Mouse (Mus musculus): ENCODE measurements at regions not wholly inside any gene's neighbourhood (a gene's known extent, or its start where the extent isn't known, plus 50 kb on each side); places are given as distances from the start of the nearest gene placed in this dataset.

- no peaks in the 10 kb centered on the region for H3K9me3 ChIP-seq (replicated peaks)
- no peak for ATAC-seq (replicated peaks; ENCODE audit: insufficient number of reproducible peaks, insufficient read depth, low FRiP score, low read depth)
- no peak overlapping the region for H3K9ac ChIP-seq
- H3K4me3 ChIP-seq, result no peak overlapping the region
- H3K27ac ChIP-seq, result no peak overlapping the region
- H3K4me1 ChIP-seq (replicated peaks), result peaks cover 2% of the 10 kb centered on the region; the same call in 1 of the 2 replicates
- no peak overlapping the region for H3K4me2 ChIP-seq
- no peaks in the 10 kb centered on the region for H3K36me3 ChIP-seq
- no peaks in the 10 kb centered on the region for H3K27me3 ChIP-seq
- 54% methylated on average over 2 of the region's 2 CpGs for WGBS
Measured at GRCm38 (mm10) chr14:99617374-99617773, 318.9 kb downstream of the Klf5 start.

- WGBS, result 78% methylated on average over 3 of the region's 3 CpGs
- no peaks in the 10 kb centered on the region for H3K27me3 ChIP-seq
- no peak for ATAC-seq (replicated peaks; ENCODE audit: insufficient number of reproducible peaks, insufficient read depth, low FRiP score, low read depth)
- H3K4me3 ChIP-seq, result no peak overlapping the region
- H3K9ac ChIP-seq, result no peak overlapping the region
- no peaks in the 10 kb centered on the region for H3K9me3 ChIP-seq (replicated peaks)
- no peak overlapping the region for H3K4me2 ChIP-seq
- H3K27ac ChIP-seq, result no peak overlapping the region
- peaks cover 2% of the 10 kb centered on the region; the same call in 1 of the 2 replicates for H3K4me1 ChIP-seq (replicated peaks)
- no peaks in the 10 kb centered on the region for H3K36me3 ChIP-seq
Measured at GRCm38 (mm10) chr14:99621538-99621937, 323.0 kb downstream of the Klf5 start.

- no peak overlapping the region for H3K4me2 ChIP-seq
- H3K27me3 ChIP-seq, result no peaks in the 10 kb centered on the region
- ATAC-seq (replicated peaks; ENCODE audit: insufficient number of reproducible peaks, insufficient read depth, low FRiP score, low read depth), result no peak
- WGBS, result 64% methylated on average over 10 of the region's 10 CpGs
- no peaks in the 10 kb centered on the region for H3K4me1 ChIP-seq (replicated peaks)
- H3K36me3 ChIP-seq, result no peaks in the 10 kb centered on the region
- H3K9ac ChIP-seq, result no peak overlapping the region
- H3K27ac ChIP-seq, result no peak overlapping the region
- no peaks in the 10 kb centered on the region for H3K9me3 ChIP-seq (replicated peaks)
- H3K4me3 ChIP-seq, result no peak overlapping the region
Measured at GRCm38 (mm10) chr14:99624380-99625327, 326.2 kb downstream of the Klf5 start.

GRCm38 (mm10) chr14:99627615-99628014 lies 329.1 kb downstream of the Klf5 start:
- H3K9ac ChIP-seq, result no peak overlapping the region
- H3K27me3 ChIP-seq, result no peaks in the 10 kb centered on the region
- WGBS, result 61% methylated on average over 1 of the region's 1 CpGs
- no peak overlapping the region for H3K27ac ChIP-seq
- no peaks in the 10 kb centered on the region for H3K9me3 ChIP-seq (replicated peaks)
- no peak overlapping the region for H3K4me2 ChIP-seq
- no peaks in the 10 kb centered on the region for H3K4me1 ChIP-seq (replicated peaks)
- H3K36me3 ChIP-seq, result no peaks in the 10 kb centered on the region
- H3K4me3 ChIP-seq, result no peak overlapping the region
- ATAC-seq (replicated peaks; ENCODE audit: insufficient number of reproducible peaks, insufficient read depth, low FRiP score, low read depth), result no peak

GRCm38 (mm10) chr14:99631092-99631491 lies 332.6 kb downstream of the Klf5 start:
- H3K36me3 ChIP-seq, result no peaks in the 10 kb centered on the region
- no peak overlapping the region for H3K4me3 ChIP-seq
- H3K27me3 ChIP-seq, result no peaks in the 10 kb centered on the region
- no peak overlapping the region for H3K27ac ChIP-seq
- H3K4me1 ChIP-seq (replicated peaks), result no peaks in the 10 kb centered on the region
- H3K4me2 ChIP-seq, result no peak overlapping the region
- no peak overlapping the region for H3K9ac ChIP-seq
- ATAC-seq (replicated peaks; ENCODE audit: insufficient number of reproducible peaks, insufficient read depth, low FRiP score, low read depth), result no peak
- WGBS, result 28% methylated on average over 10 of the region's 10 CpGs
- no peaks in the 10 kb centered on the region for H3K9me3 ChIP-seq (replicated peaks)

GRCm38 (mm10) chr14:99632444-99632843 lies 334.0 kb downstream of the Klf5 start:
- Histone ChIP-seq H3K9ac (no peak overlapping the region), H3K4me1 (replicated peaks) (no peaks in the 10 kb centered on the region), H3K4me2 (no peak overlapping the region), H3K4me3 (no peak overlapping the region), H3K27ac (no peak overlapping the region), H3K9me3 (replicated peaks) (no peaks in the 10 kb centered on the region), H3K27me3 (no peaks in the 10 kb centered on the region), H3K36me3 (no peaks in the 10 kb centered on the region)
- no peak for ATAC-seq (replicated peaks; ENCODE audit: insufficient number of reproducible peaks, insufficient read depth, low FRiP score, low read depth)
- WGBS, result 63% methylated on average over 4 of the region's 4 CpGs

GRCm38 (mm10) chr14:99635556-99636150 lies 337.2 kb downstream of the Klf5 start:
- H3K27ac ChIP-seq, result no peak overlapping the region
- no peaks in the 10 kb centered on the region for H3K36me3 ChIP-seq
- H3K9me3 ChIP-seq (replicated peaks), result no peaks in the 10 kb centered on the region
- no peak for ATAC-seq (replicated peaks; ENCODE audit: insufficient number of reproducible peaks, insufficient read depth, low FRiP score, low read depth)
- no peaks in the 10 kb centered on the region for H3K4me1 ChIP-seq (replicated peaks)
- no peak overlapping the region for H3K4me3 ChIP-seq
- WGBS, result 70% methylated on average over 4 of the region's 4 CpGs
- no peak overlapping the region for H3K9ac ChIP-seq
- no peak overlapping the region for H3K4me2 ChIP-seq
- H3K27me3 ChIP-seq, result no peaks in the 10 kb centered on the region

GRCm38 (mm10) chr14:99641475-99642453 lies 343.3 kb downstream of the Klf5 start:
- H3K9me3 ChIP-seq (replicated peaks), result no peaks in the 10 kb centered on the region
- no peaks in the 10 kb centered on the region for H3K4me1 ChIP-seq (replicated peaks)
- ATAC-seq (replicated peaks; ENCODE audit: insufficient number of reproducible peaks, insufficient read depth, low FRiP score, low read depth), result no peak
- H3K9ac ChIP-seq, result no peak overlapping the region
- H3K36me3 ChIP-seq, result no peaks in the 10 kb centered on the region
- WGBS, result 79% methylated on average over 15 of the region's 15 CpGs
- H3K4me2 ChIP-seq, result no peak overlapping the region
- no peak overlapping the region for H3K4me3 ChIP-seq
- no peaks in the 10 kb centered on the region for H3K27me3 ChIP-seq
- no peak overlapping the region for H3K27ac ChIP-seq

- no peak for ATAC-seq (replicated peaks; ENCODE audit: insufficient number of reproducible peaks, insufficient read depth, low FRiP score, low read depth)
Measured at GRCm38 (mm10) chr14:99646323-99646722, 347.8 kb downstream of the Klf5 start.

GRCm38 (mm10) chr14:99674399-99674798 lies 375.9 kb downstream of the Klf5 start:
- no peak for ATAC-seq (replicated peaks; ENCODE audit: insufficient number of reproducible peaks, insufficient read depth, low FRiP score, low read depth)
- H3K27ac ChIP-seq, result no peak overlapping the region
- WGBS, result 79% methylated on average over 3 of the region's 3 CpGs

More at GRCm38 (mm10) chr14:99646323-99646722, 347.8 kb downstream of the Klf5 start:
- Histone ChIP-seq H3K9ac (no peak overlapping the region), H3K9me3 (replicated peaks) (no peaks in the 10 kb centered on the region), H3K27ac (no peak overlapping the region), H3K4me2 (no peak overlapping the region), H3K36me3 (no peaks in the 10 kb centered on the region), H3K4me1 (replicated peaks) (no peaks in the 10 kb centered on the region), H3K4me3 (no peak overlapping the region), H3K27me3 (no peaks in the 10 kb centered on the region)
- 81% methylated on average over 3 of the region's 3 CpGs for WGBS

More at GRCm38 (mm10) chr14:99674399-99674798, 375.9 kb downstream of the Klf5 start:
- Histone ChIP-seq H3K4me2 (no peak overlapping the region), H3K4me3 (no peak overlapping the region), H3K4me1 (replicated peaks) (no peaks in the 10 kb centered on the region), H3K9ac (no peak overlapping the region), H3K36me3 (no peaks in the 10 kb centered on the region), H3K27me3 (no peaks in the 10 kb centered on the region), H3K9me3 (replicated peaks) (no peaks in the 10 kb centered on the region)

All from heart, embryonic 15.5 days (tissue).